Mouse (Mus musculus): ENCODE measurements around the gene Gstt4. TPM values are rescaled to one million over a fixed set of nuclear protein-coding genes. Genes with fewer than 3 reads are reported as not detected.
"Not testable (repeated sequence)": the region's sequence is repeated elsewhere in the genome, so short reads cannot be mapped to it uniquely, and the experiment has no call there.

The Gstt4 gene
- polyA plus RNA-seq, 1 experiment from 2014 or later = not detected

DNA sequence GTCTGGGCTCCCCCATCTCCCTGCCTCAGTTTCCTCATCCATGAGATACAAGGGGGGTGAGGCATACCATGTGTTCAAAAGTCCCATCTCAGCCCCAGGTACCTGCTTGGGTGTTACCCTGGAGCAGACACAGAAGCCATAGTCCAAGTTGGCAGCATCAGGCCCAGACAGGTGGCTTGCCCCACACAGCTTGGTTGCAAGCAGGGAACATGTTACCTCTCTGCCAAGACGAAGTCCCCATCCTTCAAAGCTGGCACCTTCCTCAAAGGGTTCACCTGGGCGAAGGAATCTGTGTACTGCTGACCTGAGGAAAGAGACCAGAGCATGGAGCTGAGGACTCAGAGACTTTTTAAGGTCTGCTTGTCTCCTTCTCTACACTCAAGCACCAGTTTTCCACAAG is 44.5 kb downstream of the Gstt4 start:
- Histone ChIP-seq H3K27me3 (replicated peaks; ENCODE audit: low read depth, poor library complexity, severe bottlenecking) (peaks cover 38% of the 10 kb centered on the region), H3K4me3 (no peak overlapping the region), H3K9me3 (no peaks in the 10 kb centered on the region), H3K4me1 (peaks cover 22% of the 10 kb centered on the region), H3K27ac (replicated peaks) (no peak overlapping the region), H3K36me3 (replicated peaks) (no peaks in the 10 kb centered on the region)
- DNase-seq (ENCODE audit: low spot score) = no peak
- 85% methylated on average over 2 of the region's 2 CpGs for WGBS

DNA sequence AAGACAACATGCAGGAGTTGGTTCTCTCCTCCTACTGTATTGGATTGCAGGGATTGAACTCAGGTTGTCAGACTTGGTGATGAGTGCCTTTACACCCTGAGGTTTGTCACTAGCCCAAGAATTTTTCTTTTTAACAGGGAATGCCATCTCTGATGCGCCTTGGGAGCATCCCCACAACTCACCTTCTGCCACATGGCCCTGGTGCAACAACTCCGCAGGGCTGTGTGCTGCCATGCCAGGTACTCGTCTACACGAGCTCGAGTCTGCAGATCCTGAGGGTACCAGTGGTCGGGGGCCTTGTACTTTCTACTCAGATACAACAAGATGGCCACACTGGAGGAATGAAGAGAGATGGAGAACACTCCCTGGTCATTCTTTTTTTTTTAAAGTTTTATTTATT is 45.8 kb downstream of the Gstt4 start:
- no peaks in the 10 kb centered on the region for H3K9me3 ChIP-seq
- WGBS = 87% methylated on average over 6 of the region's 6 CpGs
- peaks cover 24% of the 10 kb centered on the region for H3K27me3 ChIP-seq (replicated peaks; ENCODE audit: low read depth, poor library complexity, severe bottlenecking)
- H3K36me3 ChIP-seq (replicated peaks) = no peaks in the 10 kb centered on the region
- no peak overlapping the region for H3K27ac ChIP-seq (replicated peaks)
- DNase-seq (ENCODE audit: low spot score) = no peak
- H3K4me1 ChIP-seq = peaks cover 31% of the 10 kb centered on the region
- no peak overlapping the region for H3K4me3 ChIP-seq

DNA sequence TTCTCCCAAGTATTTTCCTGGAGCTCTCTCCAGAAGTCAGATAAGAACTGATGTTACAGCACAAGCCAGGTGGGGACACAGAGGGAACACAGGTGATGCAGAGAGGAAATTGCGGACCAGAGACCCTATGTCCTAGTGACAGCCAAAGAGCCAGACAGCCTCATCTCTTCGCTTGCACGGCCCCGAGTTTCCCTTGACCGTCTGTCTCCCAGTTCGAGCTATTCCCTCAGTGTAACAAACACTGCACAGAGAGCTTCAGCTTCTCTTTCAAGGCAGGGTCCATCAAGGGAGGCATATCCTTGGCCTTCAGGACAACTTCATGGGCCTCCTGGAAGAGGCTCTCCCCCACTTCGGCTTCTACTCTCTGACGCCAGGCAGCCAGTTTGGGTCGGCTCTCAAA is 47.8 kb downstream of the Gstt4 start:
- Histone ChIP-seq H3K36me3 (replicated peaks) (no peaks in the 10 kb centered on the region), H3K4me3 (no peak overlapping the region), H3K4me1 (peaks cover 15% of the 10 kb centered on the region), H3K27ac (replicated peaks) (no peak overlapping the region), H3K27me3 (replicated peaks; ENCODE audit: low read depth, poor library complexity, severe bottlenecking) (peaks cover 11% of the 10 kb centered on the region), H3K9me3 (no peaks in the 10 kb centered on the region)
- 92% methylated on average over 9 of the region's 9 CpGs for WGBS
- no peak for DNase-seq (ENCODE audit: low spot score)

DNA sequence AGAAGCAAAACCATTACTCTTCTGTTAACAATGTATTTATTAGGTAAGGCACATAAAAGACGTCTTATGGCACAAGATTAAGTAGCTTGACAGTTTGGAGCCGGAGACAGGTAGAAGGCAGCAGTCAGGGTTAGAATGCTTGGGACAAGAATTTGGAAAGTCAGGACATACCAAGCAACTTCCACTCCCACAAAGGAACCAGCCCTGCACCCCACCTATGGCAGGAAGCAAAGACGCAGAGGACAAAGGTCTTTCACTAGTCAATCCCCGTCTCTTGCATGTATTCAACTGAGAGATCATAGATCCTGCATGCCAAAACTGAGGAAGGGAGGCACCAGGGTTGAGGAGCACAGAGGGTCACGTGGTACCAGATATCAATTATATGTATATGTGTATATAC is 48.2 kb downstream of the Gstt4 start:
- Histone ChIP-seq H3K9me3 (no peaks in the 10 kb centered on the region), H3K27me3 (replicated peaks; ENCODE audit: low read depth, poor library complexity, severe bottlenecking) (peaks cover 6% of the 10 kb centered on the region), H3K27ac (replicated peaks) (no peak overlapping the region), H3K4me1 (peaks cover 12% of the 10 kb centered on the region), H3K4me3 (no peak overlapping the region), H3K36me3 (replicated peaks) (no peaks in the 10 kb centered on the region)
- whole genome bisulfite sequencing = 91% methylated on average over 5 of the region's 5 CpGs
- no peak for DNase-seq (ENCODE audit: low spot score)

DNA sequence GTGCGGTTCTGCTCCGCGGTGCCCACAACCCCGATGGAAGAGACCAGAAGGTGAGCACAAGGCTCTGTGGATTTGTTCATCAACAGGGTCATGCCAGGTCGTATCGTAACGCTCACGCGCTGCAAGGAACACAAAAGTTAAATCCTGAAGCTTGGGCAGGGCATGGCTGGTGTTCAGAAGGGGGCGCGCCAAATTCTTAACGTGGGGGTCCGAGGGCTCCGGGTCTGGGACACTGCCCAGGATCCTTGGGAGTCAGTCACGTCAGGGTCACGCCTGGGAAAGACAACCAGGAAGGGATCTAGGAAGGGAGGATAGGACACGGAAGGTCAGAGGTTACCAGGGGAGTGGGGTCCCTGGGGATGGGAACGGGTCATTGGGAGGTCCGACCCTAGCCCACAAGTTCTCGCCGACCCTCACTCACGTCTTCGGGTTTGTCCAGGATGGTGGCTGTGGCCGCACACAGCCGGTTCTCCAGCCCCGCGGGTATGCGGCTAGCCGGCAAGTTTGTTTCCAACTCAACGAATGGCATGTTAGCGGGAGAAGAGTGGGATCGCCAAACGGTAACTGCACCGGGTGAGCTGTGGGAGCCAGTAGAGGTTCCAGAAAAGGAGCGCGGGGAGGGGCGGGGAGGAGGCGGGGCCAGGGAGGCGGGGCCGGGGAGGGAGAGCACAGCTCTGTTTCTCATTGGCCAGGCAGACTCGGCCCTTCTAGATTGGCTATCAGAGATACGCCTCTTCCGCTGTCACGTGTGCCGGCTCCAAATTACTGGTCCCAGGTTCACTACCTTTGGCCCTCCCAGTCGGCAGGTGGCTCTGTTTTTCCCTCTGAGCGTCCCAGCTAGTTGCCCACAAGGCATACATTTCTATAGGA is 49.3 kb downstream of the Gstt4 start, which contains the start of gene Ddt:
Gene Ddt, minus strand, starts transcription at position 620 of the 870 bp plus-strand sequence.
- Histone ChIP-seq H3K4me3 (peak within 1 kb of the TSS; percentile 72), H3K27me3 (replicated peaks; ENCODE audit: low read depth, poor library complexity, severe bottlenecking) (no peaks in the 10 kb centered on the region; the same call in 1 of the 2 replicates), H3K36me3 (replicated peaks) (no peaks in the 10 kb centered on the region), H3K27ac (replicated peaks) (peak within 1 kb of the TSS; percentile 75), H3K9me3 (no peaks in the 10 kb centered on the region), H3K4me1 (peaks cover 12% of the 10 kb centered on the region)
- WGBS = under 1% methylated on average over 47 of the region's 47 CpGs
- peak; percentile 97 for DNase-seq (ENCODE audit: low spot score)

DNA sequence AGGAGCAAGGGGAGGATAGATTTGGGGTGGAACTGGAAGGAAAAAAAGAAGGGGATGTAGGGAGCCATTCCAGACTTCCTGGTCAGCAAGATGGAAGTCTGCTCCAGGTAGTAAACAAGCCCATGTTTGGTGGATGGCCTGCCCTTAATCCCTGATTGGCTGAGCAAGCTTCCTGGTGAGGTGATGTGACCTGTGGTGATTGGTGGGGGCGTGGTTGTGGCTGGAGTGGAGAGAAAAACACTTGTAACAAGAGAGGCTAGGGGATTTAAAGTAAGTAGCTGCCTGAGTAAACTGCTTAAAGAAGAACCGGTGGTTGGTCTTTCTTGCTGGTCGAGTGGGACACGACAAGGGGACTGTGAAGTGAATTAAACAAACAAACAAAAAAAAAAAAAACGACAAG is 54.6 kb downstream of the Gstt4 start:
- not testable (repeated sequence) for H3K4me3 ChIP-seq; H3K27ac ChIP-seq (replicated peaks); H3K9me3 ChIP-seq; DNase-seq (ENCODE audit: low spot score); H3K36me3 ChIP-seq (replicated peaks); H3K27me3 ChIP-seq (replicated peaks; ENCODE audit: low read depth, poor library complexity, severe bottlenecking)
- WGBS = 35% methylated on average over 5 of the region's 5 CpGs
- peaks cover 26% of the 10 kb centered on the region for H3K4me1 ChIP-seq

DNA sequence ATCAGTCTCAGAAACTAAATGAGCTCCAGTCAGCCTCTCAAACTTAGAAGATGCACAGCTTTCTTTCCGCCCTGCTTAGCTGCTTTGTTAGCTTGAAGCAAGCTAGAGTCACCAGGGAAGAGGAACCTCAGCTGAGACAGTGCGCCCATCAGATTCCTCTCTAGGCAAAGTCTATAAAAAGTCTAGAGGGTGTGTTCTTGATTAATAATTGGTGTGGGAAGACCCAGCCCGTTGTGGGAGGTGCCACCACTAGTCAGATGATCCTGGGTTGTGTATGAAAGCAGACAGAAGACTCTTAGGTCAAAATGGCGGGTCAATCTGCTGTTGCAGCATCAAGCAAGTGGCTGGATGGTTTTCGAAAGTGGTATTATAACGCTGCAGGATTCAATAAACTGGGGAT is 55.5 kb downstream of the Gstt4 start:
- Histone ChIP-seq H3K4me1 (peaks cover 21% of the 10 kb centered on the region), H3K27me3 (replicated peaks; ENCODE audit: low read depth, poor library complexity, severe bottlenecking) (no peaks in the 10 kb centered on the region), H3K27ac (replicated peaks) (no peak overlapping the region), H3K9me3 (no peaks in the 10 kb centered on the region), H3K36me3 (replicated peaks) (peaks cover 6% of the 10 kb centered on the region), H3K4me3 (no peak overlapping the region)
- no peak for DNase-seq (ENCODE audit: low spot score)
- 86% methylated on average over 6 of the region's 6 CpGs for WGBS

Other genes starting within 250 kb of the Gstt4 start
- gene Ggt5, start 233.2 kb downstream of the Gstt4 start, polyA plus RNA-seq (2016; fragmentation: Nextera tagmentation; extraction: Ambion mirVana) = 0.75 and 0.77 TPM in 2 replicates
- gene Susd2, start 178.5 kb downstream of the Gstt4 start, polyA plus RNA-seq (2016; fragmentation: Nextera tagmentation; extraction: Ambion mirVana) = 1.6 and 1.8 TPM in 2 replicates
- 32.5 and 39.0 TPM in 2 replicates for gene Cabin1, start 58.2 kb downstream of the Gstt4 start, polyA plus RNA-seq (2016; fragmentation: Nextera tagmentation; extraction: Ambion mirVana)
- gene Ddt, start 49.1 kb downstream of the Gstt4 start, polyA plus RNA-seq (2016; fragmentation: Nextera tagmentation; extraction: Ambion mirVana) = 93.8 and 103 TPM in 2 replicates
- gene Gm20441, start 41.6 kb downstream of the Gstt4 start, polyA plus RNA-seq (2016; fragmentation: Nextera tagmentation; extraction: Ambion mirVana) = not detected in 2 replicates
- gene Gstt3, start 41.1 kb downstream of the Gstt4 start, polyA plus RNA-seq (2016; fragmentation: Nextera tagmentation; extraction: Ambion mirVana) = 2.4 and 4.3 TPM in 2 replicates
- gene Gstt1, start 24.0 kb downstream of the Gstt4 start, polyA plus RNA-seq (2016; fragmentation: Nextera tagmentation; extraction: Ambion mirVana) = 3.0 and 4.3 TPM in 2 replicates
- gene Gstt2, start 14.9 kb upstream of the Gstt4 start, polyA plus RNA-seq (2016; fragmentation: Nextera tagmentation; extraction: Ambion mirVana) = 6.8 and 8.5 TPM in 2 replicates
- 3,361 and 3,650 TPM in 2 replicates for gene Mif, start 37.7 kb upstream of the Gstt4 start, polyA plus RNA-seq (2016; fragmentation: Nextera tagmentation; extraction: Ambion mirVana)
- 2.3 and 3.0 TPM in 2 replicates for gene Derl3, start 70.9 kb upstream of the Gstt4 start, polyA plus RNA-seq (2016; fragmentation: Nextera tagmentation; extraction: Ambion mirVana)
- gene Smarcb1, start 99.1 kb upstream of the Gstt4 start, polyA plus RNA-seq (2016; fragmentation: Nextera tagmentation; extraction: Ambion mirVana) = 284 and 291 TPM in 2 replicates
- 8.4 and 9.6 TPM in 2 replicates for gene Chchd10, start 110.6 kb upstream of the Gstt4 start, polyA plus RNA-seq (2016; fragmentation: Nextera tagmentation; extraction: Ambion mirVana)
- gene Mmp11, start 114.0 kb upstream of the Gstt4 start, polyA plus RNA-seq (2016; fragmentation: Nextera tagmentation; extraction: Ambion mirVana) = 36.7 and 46.4 TPM in 2 replicates
- 0.29 and 0.56 TPM in 2 replicates for gene Gm867, start 118.1 kb upstream of the Gstt4 start, polyA plus RNA-seq (2016; fragmentation: Nextera tagmentation; extraction: Ambion mirVana)
- 0.42 and 1.1 TPM in 2 replicates for gene Vpreb3, start 120.5 kb upstream of the Gstt4 start, polyA plus RNA-seq (2016; fragmentation: Nextera tagmentation; extraction: Ambion mirVana)
- 0.10 TPM in 1 of 2 replicates, not detected in the other for gene Gm5134, start 132.0 kb upstream of the Gstt4 start, polyA plus RNA-seq (2016; fragmentation: Nextera tagmentation; extraction: Ambion mirVana)
- gene Zfp280b, start 210.1 kb upstream of the Gstt4 start, polyA plus RNA-seq (2016; fragmentation: Nextera tagmentation; extraction: Ambion mirVana) = 38.4 and 41.2 TPM in 2 replicates

Measured in embryonic facial prominence, embryonic 10.5 days (tissue).